Mouse (Mus musculus): Measurements from ENCODE around the gene Fam124b. TPM values are rescaled to one million over a fixed set of nuclear protein-coding genes. Genes with fewer than 3 reads are reported as not detected.

Gene Fam124b
- polyA plus RNA-seq, 1 experiment from 2014 or later = 0.11 TPM

DNA sequence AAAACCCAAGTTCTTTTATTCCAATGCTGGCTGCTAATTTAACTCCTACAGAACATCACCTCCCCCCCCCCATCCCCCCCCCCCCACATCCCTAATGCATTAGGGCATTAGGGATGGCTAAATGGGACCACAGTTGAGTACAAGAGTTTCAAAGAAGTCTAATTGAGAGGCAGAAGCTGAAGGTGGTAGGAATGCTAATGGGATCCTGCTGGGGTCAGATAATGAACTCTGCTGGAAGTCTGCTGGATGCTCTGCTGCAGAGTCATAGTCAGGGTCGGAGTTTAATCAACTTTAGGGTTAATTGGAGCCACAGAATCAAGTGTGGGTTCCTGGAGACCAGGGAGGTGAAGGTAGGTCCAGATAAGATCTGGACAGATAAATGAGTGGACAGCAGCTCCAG is 17.9 kb upstream of the Fam124b start:
- ATAC-seq (ENCODE audit: insufficient number of reproducible peaks, low FRiP score) = no peak
- H3K9ac ChIP-seq = no peak overlapping the region
- no peaks in the 10 kb centered on the region for H3K9me3 ChIP-seq (replicated peaks)
- H3K4me1 ChIP-seq (replicated peaks) = no peaks in the 10 kb centered on the region
- H3K36me3 ChIP-seq = no peaks in the 10 kb centered on the region
- H3K27ac ChIP-seq (ENCODE audit: poor library complexity, severe bottlenecking) = no peak overlapping the region
- H3K27me3 ChIP-seq (replicated peaks) = no peaks in the 10 kb centered on the region
- H3K4me2 ChIP-seq = no peak overlapping the region
- H3K4me3 ChIP-seq = no peak overlapping the region
- 11% methylated on average over 1 of the region's 1 CpGs for WGBS

DNA sequence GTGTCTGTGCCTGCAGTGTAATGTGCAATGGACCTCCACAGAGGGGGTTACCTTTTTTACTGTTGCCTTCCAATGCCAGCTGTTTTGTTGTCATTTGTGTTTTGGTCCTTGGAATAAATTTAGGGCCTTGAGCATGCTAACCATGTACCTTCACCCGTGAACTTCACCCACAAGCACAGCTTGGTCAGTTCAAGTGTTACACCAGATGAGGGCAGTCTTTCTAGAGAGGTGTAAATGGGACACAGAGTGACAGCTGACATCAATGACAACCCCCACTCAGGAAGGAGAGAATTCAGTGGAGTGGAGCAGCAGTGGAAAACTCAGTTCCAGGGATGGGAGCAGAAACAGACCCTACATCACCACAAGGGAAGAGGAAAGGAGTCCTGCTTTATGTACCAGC is 12.3 kb upstream of the Fam124b start:
- H3K27ac ChIP-seq (ENCODE audit: poor library complexity, severe bottlenecking) = no peak overlapping the region
- no peak overlapping the region for H3K4me3 ChIP-seq
- no peak for ATAC-seq (ENCODE audit: insufficient number of reproducible peaks, low FRiP score)
- H3K27me3 ChIP-seq (replicated peaks) = no peaks in the 10 kb centered on the region
- H3K4me2 ChIP-seq = no peak overlapping the region
- WGBS = 62% methylated on average over 1 of the region's 1 CpGs
- no peaks in the 10 kb centered on the region for H3K4me1 ChIP-seq (replicated peaks)
- no peak overlapping the region for H3K9ac ChIP-seq
- no peaks in the 10 kb centered on the region for H3K36me3 ChIP-seq
- no peaks in the 10 kb centered on the region for H3K9me3 ChIP-seq (replicated peaks)

DNA sequence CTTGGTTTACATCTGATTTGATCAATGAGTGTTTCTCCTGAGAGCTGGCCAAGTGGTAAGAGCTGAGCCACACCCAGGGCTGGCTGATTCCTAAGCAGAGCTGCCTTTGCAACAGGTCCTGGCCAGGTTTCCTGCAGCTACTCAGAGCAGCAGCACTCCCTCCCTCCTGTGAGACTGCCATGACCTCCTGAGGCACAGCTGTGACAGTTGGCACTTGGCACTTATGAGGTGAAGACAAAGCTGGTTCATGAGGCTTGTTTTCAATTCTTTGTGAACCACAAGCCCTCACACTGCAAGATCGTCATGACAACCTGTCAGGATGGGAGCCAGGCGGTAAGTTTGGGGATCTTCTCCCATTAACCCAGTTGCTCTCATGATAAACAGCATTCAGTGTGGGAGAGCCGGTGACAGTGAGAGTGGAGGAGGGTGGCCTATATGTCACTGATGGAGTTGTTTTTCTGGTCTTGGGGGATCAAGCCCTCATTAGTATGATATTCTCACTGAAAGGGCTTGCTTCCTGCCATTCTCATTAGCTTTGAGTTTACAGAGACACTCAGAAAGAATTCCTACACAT is 6.7 kb upstream of the Fam124b start:
- 38% methylated on average over 3 of the region's 3 CpGs for WGBS
- no peak overlapping the region for H3K4me2 ChIP-seq
- H3K27me3 ChIP-seq (replicated peaks) = no peaks in the 10 kb centered on the region
- H3K27ac ChIP-seq (ENCODE audit: poor library complexity, severe bottlenecking) = no peak overlapping the region
- no peaks in the 10 kb centered on the region for H3K9me3 ChIP-seq (replicated peaks)
- peaks cover 5% of the 10 kb centered on the region; the same call in 1 of the 2 replicates for H3K4me1 ChIP-seq (replicated peaks)
- no peak overlapping the region for H3K4me3 ChIP-seq
- no peaks in the 10 kb centered on the region for H3K36me3 ChIP-seq
- H3K9ac ChIP-seq = no peak overlapping the region
- ATAC-seq (ENCODE audit: insufficient number of reproducible peaks, low FRiP score) = no peak

DNA sequence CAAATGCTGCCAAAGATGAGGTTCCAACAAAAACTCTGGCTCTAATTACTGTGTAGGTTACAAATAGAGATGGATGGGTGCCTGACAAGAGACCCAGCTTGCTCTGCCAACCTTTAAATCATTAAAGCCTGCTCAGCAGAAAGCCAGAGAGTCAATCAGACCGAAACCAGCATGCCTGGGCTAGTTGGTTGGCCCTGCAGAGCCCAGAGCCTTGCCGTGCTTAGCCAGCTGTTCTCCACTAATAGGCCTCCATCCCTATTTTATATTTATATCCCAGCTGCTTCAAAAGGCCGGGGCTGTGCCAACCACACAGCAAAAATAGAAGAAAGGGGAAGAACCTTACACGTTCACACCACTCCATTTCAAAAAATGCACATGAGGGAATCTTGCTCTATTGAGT is 2.9 kb upstream of the Fam124b start:
- Histone ChIP-seq H3K9me3 (replicated peaks) (no peaks in the 10 kb centered on the region), H3K36me3 (no peaks in the 10 kb centered on the region), H3K9ac (no peak overlapping the region), H3K4me1 (replicated peaks) (peaks cover 8% of the 10 kb centered on the region; the same call in 1 of the 2 replicates), H3K27me3 (replicated peaks) (no peaks in the 10 kb centered on the region), H3K4me2 (no peak overlapping the region), H3K27ac (ENCODE audit: poor library complexity, severe bottlenecking) (no peak overlapping the region), H3K4me3 (no peak overlapping the region)
- no peak for ATAC-seq (ENCODE audit: insufficient number of reproducible peaks, low FRiP score)
- WGBS = 72% methylated on average over 4 of the region's 4 CpGs

DNA sequence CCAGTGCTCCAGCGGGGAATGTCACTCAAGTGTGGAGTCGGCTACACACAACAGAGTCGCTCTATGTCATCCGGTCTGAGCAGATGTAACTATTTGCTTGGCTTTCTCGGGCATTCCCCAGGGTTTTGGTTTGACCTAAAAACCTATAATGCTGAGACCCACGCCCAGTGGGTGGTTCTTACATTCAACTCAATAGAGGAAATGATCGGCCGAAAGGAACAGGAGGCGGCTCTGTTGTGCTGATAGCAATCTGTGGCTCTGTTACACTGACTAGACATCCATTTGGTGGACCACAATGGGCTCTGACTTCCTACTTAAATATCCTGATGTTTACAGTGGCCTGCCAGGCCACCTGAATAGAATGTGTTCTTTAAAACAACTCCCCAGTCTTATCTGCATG is 4.4 kb downstream of the Fam124b start:
- Histone ChIP-seq H3K9me3 (replicated peaks) (no peaks in the 10 kb centered on the region), H3K4me3 (no peak overlapping the region), H3K9ac (no peak overlapping the region), H3K27ac (ENCODE audit: poor library complexity, severe bottlenecking) (no peak overlapping the region), H3K27me3 (replicated peaks) (no peaks in the 10 kb centered on the region), H3K36me3 (no peaks in the 10 kb centered on the region), H3K4me1 (replicated peaks) (0 out of 2 replicates have a peak, but pooled peaks cover 12% of the 10 kb centered on the region), H3K4me2 (no peak overlapping the region)
- 61% methylated on average over 9 of the region's 9 CpGs for WGBS
- no peak for ATAC-seq (ENCODE audit: insufficient number of reproducible peaks, low FRiP score)

DNA sequence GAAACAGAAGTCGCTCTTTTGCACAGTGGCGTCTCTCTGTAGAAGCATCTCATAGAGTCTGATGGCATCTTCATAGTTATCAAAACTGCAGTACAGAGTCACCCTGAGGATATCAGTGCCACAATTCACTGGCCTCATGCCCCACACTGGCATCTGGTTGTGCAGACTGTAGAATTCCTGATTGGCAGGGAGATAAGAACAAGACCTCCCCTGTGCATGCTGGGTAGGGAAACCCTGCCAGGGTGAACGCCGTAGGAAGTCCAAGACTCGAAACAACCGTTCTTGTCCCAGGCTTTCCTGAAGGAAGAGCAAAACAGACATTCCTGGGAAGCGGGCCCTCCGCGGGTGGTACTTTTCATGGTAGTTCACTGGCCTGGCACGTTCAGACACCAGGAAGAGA is 5.1 kb downstream of the Fam124b start:
- Histone ChIP-seq H3K4me1 (replicated peaks) (0 out of 2 replicates have a peak, but pooled peaks cover 11% of the 10 kb centered on the region), H3K36me3 (no peaks in the 10 kb centered on the region), H3K4me3 (no peak overlapping the region), H3K9me3 (replicated peaks) (no peaks in the 10 kb centered on the region), H3K9ac (no peak overlapping the region), H3K4me2 (no peak overlapping the region), H3K27ac (ENCODE audit: poor library complexity, severe bottlenecking) (no peak overlapping the region), H3K27me3 (replicated peaks) (no peaks in the 10 kb centered on the region)
- whole genome bisulfite sequencing = 84% methylated on average over 10 of the region's 10 CpGs
- no peak for ATAC-seq (ENCODE audit: insufficient number of reproducible peaks, low FRiP score)

DNA sequence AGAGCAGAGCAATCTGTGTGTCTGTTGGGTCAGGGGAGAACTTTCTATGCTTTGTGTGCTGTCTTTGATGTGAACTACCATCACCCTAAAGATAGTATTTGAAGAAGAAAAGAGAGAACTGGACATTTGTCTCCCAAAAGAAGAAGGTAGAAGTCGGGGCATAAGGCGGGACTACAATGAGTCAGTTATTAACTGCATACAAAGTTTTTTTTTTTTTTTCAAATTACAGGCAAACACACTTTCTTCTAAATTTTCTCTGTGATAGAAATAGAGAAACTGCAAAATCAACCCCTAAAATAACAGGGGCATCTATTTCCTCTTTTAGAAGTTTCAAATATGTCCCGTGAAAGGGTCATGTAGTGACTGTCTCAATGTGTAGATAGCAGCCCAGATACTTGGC is 16.0 kb downstream of the Fam124b start:
- 73% methylated on average over 3 of the region's 3 CpGs for WGBS
- no peak overlapping the region for H3K4me2 ChIP-seq
- H3K4me3 ChIP-seq = no peak overlapping the region
- no peak overlapping the region for H3K27ac ChIP-seq (ENCODE audit: poor library complexity, severe bottlenecking)
- no peaks in the 10 kb centered on the region for H3K36me3 ChIP-seq
- no peaks in the 10 kb centered on the region for H3K4me1 ChIP-seq (replicated peaks)
- H3K9me3 ChIP-seq (replicated peaks) = peaks cover 4% of the 10 kb centered on the region; the same call in 1 of the 2 replicates
- no peaks in the 10 kb centered on the region for H3K27me3 ChIP-seq (replicated peaks)
- H3K9ac ChIP-seq = no peak overlapping the region
- ATAC-seq (ENCODE audit: insufficient number of reproducible peaks, low FRiP score) = no peak

DNA sequence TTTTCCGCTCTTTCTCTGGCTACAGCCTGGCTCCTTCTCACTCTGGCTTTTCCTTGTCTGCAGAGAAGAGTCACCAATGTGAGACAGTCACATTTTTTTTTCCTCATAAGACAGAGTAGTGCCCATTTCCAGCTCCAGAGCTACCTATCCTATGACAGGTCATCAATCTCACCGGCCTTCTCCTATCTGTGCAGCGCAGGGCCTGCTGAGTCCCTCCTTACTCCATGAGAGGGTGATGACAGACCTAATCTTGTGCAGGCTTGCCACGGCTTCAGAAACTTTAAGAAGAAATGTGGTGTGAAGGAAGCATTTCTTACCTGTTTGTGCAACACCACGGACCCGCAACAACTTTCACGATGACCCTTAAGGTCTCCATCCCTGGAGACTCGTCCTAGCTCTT is 25.4 kb downstream of the Fam124b start:
- no peaks in the 10 kb centered on the region for H3K9me3 ChIP-seq (replicated peaks)
- H3K9ac ChIP-seq = no peak overlapping the region
- H3K4me3 ChIP-seq = no peak overlapping the region
- ATAC-seq (ENCODE audit: insufficient number of reproducible peaks, low FRiP score) = no peak
- H3K4me1 ChIP-seq (replicated peaks) = peaks cover 13% of the 10 kb centered on the region
- no peak overlapping the region for H3K27ac ChIP-seq (ENCODE audit: poor library complexity, severe bottlenecking)
- no peaks in the 10 kb centered on the region for H3K27me3 ChIP-seq (replicated peaks)
- H3K36me3 ChIP-seq = no peaks in the 10 kb centered on the region
- 36% methylated on average over 8 of the region's 8 CpGs for WGBS
- peak overlapping the region; percentile 39 for H3K4me2 ChIP-seq

DNA sequence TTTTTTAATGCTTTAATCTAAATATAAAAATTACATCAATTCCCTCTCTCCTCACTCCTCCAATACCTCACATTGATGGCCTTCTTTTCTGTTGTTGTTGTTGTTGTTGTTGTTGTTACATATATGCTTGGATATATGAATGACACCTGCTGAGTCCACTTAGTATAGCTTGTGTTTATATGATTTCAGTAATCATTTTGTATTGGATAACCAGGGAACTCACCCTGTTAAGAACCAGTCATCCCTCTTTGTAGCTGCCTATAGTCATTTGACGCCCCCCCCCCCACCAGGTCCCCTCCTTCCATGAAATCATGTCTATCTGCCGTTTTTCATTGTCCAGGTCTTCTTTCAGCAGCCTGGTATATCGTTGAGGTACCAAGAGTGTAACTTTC is 36.9 kb downstream of the Fam124b start:
- H3K9me3 ChIP-seq (replicated peaks) = peaks cover 4% of the 10 kb centered on the region; the same call in 1 of the 2 replicates
- no peak overlapping the region for H3K4me3 ChIP-seq
- H3K9ac ChIP-seq = no peak overlapping the region
- H3K27me3 ChIP-seq (replicated peaks) = no peaks in the 10 kb centered on the region; the same call in 1 of the 2 replicates
- no peaks in the 10 kb centered on the region for H3K36me3 ChIP-seq
- WGBS = 45% methylated on average over 3 of the region's 3 CpGs
- no peak for ATAC-seq (ENCODE audit: insufficient number of reproducible peaks, low FRiP score)
- no peaks in the 10 kb centered on the region for H3K4me1 ChIP-seq (replicated peaks)
- no peak overlapping the region for H3K4me2 ChIP-seq
- H3K27ac ChIP-seq (ENCODE audit: poor library complexity, severe bottlenecking) = no peak overlapping the region

DNA sequence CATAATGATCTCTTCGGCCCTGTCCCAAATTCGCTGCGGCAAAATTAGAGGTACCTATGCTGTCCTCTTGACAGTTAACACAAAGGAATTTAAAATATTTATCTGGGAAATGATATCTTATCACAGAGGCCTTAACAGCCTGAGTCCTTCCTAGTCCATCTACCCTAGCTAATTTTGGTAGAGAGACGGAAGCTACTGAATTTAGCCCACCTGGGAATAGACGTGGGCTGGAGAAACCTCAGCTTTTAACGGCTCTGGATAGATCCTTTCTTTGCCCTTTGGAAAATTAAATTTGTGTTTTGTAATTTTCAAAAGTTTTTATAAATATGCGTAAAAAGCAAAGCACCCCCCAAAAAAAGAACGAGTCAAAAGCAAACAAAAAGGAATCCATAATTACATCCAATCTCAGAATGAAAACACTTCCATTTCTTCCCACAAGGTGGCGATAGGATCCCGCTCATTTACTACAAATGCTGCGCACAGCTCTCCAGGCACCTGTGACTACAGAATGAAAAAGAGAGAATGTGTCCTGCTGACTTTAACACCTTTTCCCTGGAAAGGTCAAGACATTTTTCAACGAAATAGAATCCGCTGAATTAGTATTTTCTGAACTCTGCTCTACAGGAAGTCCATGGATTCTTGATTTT is 37.4 kb downstream of the Fam124b start:
- Histone ChIP-seq H3K4me2 (no peak overlapping the region), H3K9ac (no peak overlapping the region), H3K9me3 (replicated peaks) (peaks cover 4% of the 10 kb centered on the region; the same call in 1 of the 2 replicates), H3K36me3 (no peaks in the 10 kb centered on the region), H3K27me3 (replicated peaks) (no peaks in the 10 kb centered on the region; the same call in 1 of the 2 replicates), H3K4me3 (no peak overlapping the region), H3K4me1 (replicated peaks) (no peaks in the 10 kb centered on the region), H3K27ac (ENCODE audit: poor library complexity, severe bottlenecking) (no peak overlapping the region)
- 35% methylated on average over 13 of the region's 13 CpGs for WGBS
- ATAC-seq (ENCODE audit: insufficient number of reproducible peaks, low FRiP score) = no peak

DNA sequence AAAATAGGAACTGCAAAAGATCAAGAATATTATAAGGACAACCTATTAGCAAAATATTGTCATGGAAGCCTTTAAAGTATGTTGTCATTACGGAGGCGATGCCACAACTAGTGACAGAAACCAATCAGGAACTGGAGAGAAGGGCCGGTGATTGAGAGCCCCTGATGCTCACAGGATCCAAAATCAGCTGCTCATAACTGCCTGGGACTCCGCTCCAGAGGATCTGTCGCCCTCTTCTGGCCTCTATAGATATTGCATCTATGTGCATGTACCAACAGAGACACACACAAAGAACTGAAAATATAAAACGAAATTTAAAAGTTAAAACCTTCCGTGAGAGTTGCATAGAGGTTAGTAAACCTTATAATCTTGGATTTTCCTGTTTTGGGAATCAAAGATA is 38.1 kb downstream of the Fam124b start:
- H3K4me2 ChIP-seq = no peak overlapping the region
- 60% methylated on average over 7 of the region's 7 CpGs for WGBS
- H3K27ac ChIP-seq (ENCODE audit: poor library complexity, severe bottlenecking) = no peak overlapping the region
- H3K9me3 ChIP-seq (replicated peaks) = no peaks in the 10 kb centered on the region
- no peak for ATAC-seq (ENCODE audit: insufficient number of reproducible peaks, low FRiP score)
- H3K27me3 ChIP-seq (replicated peaks) = no peaks in the 10 kb centered on the region; the same call in 1 of the 2 replicates
- no peaks in the 10 kb centered on the region for H3K4me1 ChIP-seq (replicated peaks)
- H3K36me3 ChIP-seq = no peaks in the 10 kb centered on the region
- no peak overlapping the region for H3K9ac ChIP-seq
- H3K4me3 ChIP-seq = no peak overlapping the region

All from heart, embryonic 12.5 days (tissue).